In genomic region chr7:142522352-142522751, GRCm38 (mm10) we compare ENCODE assay signal across 8 mouse cellular contexts. TPM values are rescaled to one million over a fixed set of nuclear protein-coding genes. Genes with fewer than 3 reads are reported as not detected.
A peak's percentile ranks its signal among the peaks of the same experiment; 100 is the strongest.
DNase-seq lines count a peak whose midpoint lies in the region; ATAC-seq lines count a peak whose summit lies in the region.

No protein-coding gene starts in this region.

- no peaks in the 10 kb centered on the region for H3K36me3 ChIP-seq in lung, embryonic 15.5 days

- H3K4me3 ChIP-seq in lung, embryonic 15.5 days: no peak overlapping the region

- peak overlapping the region; percentile 58 for H3K27ac ChIP-seq in lung, embryonic 15.5 days

- peak; percentile 54 for DNase-seq in adrenal gland, postnatal 14 days
- DNase-seq in adrenal gland, adult 8-10 months: no peak
- peak; percentile 55 for DNase-seq in ovary, postnatal 36 days (ENCODE audit: low spot score)
- DNase-seq in ovary, adult 18-20 months (ENCODE audit: low spot score): no peak
- DNase-seq in heart, postnatal 14 days: peak; percentile 67 to 72
- DNase-seq in layer of hippocampus, postnatal 36 days: no peak
- no peak for DNase-seq in cerebellum, adult 11 months

- H3K4me2 ChIP-seq in lung, embryonic 15.5 days: no peak overlapping the region

- intact Hi-C loops in heart, postnatal 14 days (cut with DNase I): loop anchor here (1.0 to 5.0 kb wide), 2 partner anchors 40 to 58 kb away; no protein-coding TSS in a partner anchor

- H3K4me1 ChIP-seq in lung, embryonic 15.5 days: peaks cover 42% of the 10 kb centered on the region

- H3K9me3 ChIP-seq in lung, embryonic 15.5 days: no peaks in the 10 kb centered on the region

- no peak for ATAC-seq in lung, embryonic 15.5 days (ENCODE audit: borderline replicate concordance, extremely low read depth, low FRiP score, low TSS enrichment)

- no peak overlapping the region for H3K9ac ChIP-seq in lung, embryonic 15.5 days

- no peaks in the 10 kb centered on the region for H3K27me3 ChIP-seq in lung, embryonic 15.5 days

- WGBS in lung, embryonic 15.5 days: 23% methylated on average over 4 of the region's 4 CpGs

RNA-seq across cellular contexts. Expression of gene Mrpl23, which starts 10.1 kb away (rescaled TPM):
- 13.3 and 17.9 TPM in 2 replicates for total RNA-seq in adrenal gland, postnatal 14 days (2021)
- 10 to 100 TPM in 1 of 4 experiments, 1 to 10 TPM in 3; 2.2 to 13.7 (median 4.8) TPM for total RNA-seq in adrenal gland, adult 8-10 months (2022)
- 1 to 10 TPM; 2.7 to 7.4 TPM for total RNA-seq in heart, postnatal 14 days (2021)
- 22.8 and 28.3 TPM in 2 replicates for polyA plus RNA-seq in lung, embryonic 15.5 days (2015; fragmentation: Nextera tagmentation; extraction: Ambion mirVana)
- 10 to 100 TPM in 1 of 2 experiments, 1 to 10 TPM in 1; 4.8 to 13.8 TPM for total RNA-seq in layer of hippocampus, postnatal 36 days (2021)

RNA-seq across cellular contexts. Expression of gene Tnnt3, which starts 23.7 kb away (rescaled TPM):
- total RNA-seq in adrenal gland, postnatal 14 days (2021): 1.1 and 1.8 TPM in 2 replicates
- total RNA-seq in adrenal gland, adult 8-10 months (2022): 1 to 10 TPM in 3 of 4 experiments, not detected in 1; 1.1 to 1.5 (median 1.3) TPM
- total RNA-seq in heart, postnatal 14 days (2021): 1 to 10 TPM; 1.2 to 1.4 TPM
- polyA plus RNA-seq in lung, embryonic 15.5 days (2015; fragmentation: Nextera tagmentation; extraction: Ambion mirVana): 2.5 and 5.1 TPM in 2 replicates
- total RNA-seq in layer of hippocampus, postnatal 36 days (2021): not detected

Comparison
In these comparisons a context has a peak if more than half of its experiments do, and no peak if none do; other contexts are left out.
1. DNase-seq: peak in adrenal gland, postnatal 14 days (single experiment), ovary, postnatal 36 days (single experiment) and heart, postnatal 14 days (2 of 2); none in adrenal gland, adult 8-10 months (single experiment), ovary, adult 18-20 months (single experiment), layer of hippocampus, postnatal 36 days (0 of 2) and cerebellum, adult 11 months (single experiment).